Mouse (Mus musculus): ENCODE measurements around the gene Foxk1.

- TF ChIP-seq MAX (IDR thresholded peaks at IDR 0.05) (no peak), FOSL1 (IDR thresholded peaks at IDR 0.05; ENCODE audit: insufficient read depth, low read length, poor library complexity, severe bottlenecking) (no peak)
Observed at GRCm38 (mm10) chr5:142435736-142436135, 34.4 kb downstream of the Foxk1 start.
